Mouse (Mus musculus): Measurements from ENCODE around the gene Emp1. TPM values are rescaled to one million over a fixed set of nuclear protein-coding genes. Genes with fewer than 3 reads are reported as not detected.

The Emp1 gene
- 29.9 TPM for total RNA-seq (2023)

DNA sequence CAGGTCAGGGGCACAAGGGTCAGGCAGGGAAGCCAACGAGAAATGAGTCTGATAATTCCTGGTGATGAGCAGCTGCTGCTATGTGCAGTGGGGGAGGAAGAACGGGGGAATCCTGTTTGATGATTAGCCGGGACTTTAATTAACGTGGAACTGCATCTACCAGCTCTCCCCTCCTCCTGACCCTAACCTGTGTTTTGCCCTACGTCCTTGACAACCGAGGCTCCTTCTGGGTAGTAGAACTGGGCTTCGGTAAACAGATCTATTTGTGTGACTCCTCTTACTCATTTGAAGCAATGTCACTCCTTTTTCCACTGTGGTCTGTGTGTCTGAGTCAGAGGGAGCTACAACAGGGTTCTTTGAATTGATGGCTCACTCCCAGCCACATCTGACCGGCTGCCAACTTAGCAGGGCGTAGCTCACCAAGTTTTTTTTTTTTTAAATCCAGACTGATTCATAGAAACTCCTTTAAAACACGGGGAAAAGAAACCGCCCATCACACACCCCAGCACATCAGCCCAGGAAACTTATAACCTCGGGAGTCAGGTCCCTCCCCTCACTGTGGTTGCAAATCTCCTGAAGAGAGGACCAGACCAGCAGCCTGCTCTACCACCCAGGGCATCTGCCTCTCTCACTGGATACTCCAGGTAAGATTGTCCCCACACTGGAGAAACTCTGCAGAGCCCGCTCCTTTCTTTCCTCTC lies at the start of gene Emp1:
TSS of gene Emp1 (plus strand) at position 87 of the 701 bp plus-strand sequence.

Other genes starting within 250 kb of the Emp1 start
- gene Gprc5d, start 244.3 kb upstream of the Emp1 start, total RNA-seq (2023): not detected
- 32.8 TPM for gene Fam234b, start 164.6 kb upstream of the Emp1 start, total RNA-seq (2023)
- gene Hebp1, start 164.5 kb upstream of the Emp1 start, total RNA-seq (2023): 23.9 TPM
- not detected for gene Gsg1, start 108.2 kb upstream of the Emp1 start, total RNA-seq (2023)
- not detected for gene Pbp2, start 52.1 kb upstream of the Emp1 start, total RNA-seq (2023)

Data from CD4-positive naive resting alpha-beta T cell, adult 57 days (primary cell).